Mouse (Mus musculus) myocyte (in vitro differentiated cells): ENCODE results near the gene Ifitm10. TPM values are rescaled to one million over a fixed set of nuclear protein-coding genes. Genes with fewer than 3 reads are reported as not detected.

Experiments used
- H3K27me3 ChIP-seq: one replicate; pipeline ENCODE4 v1.6.1; 2011; ENCODE audit not compliant: control insufficient read depth, insufficient read depth, insufficient read length
- H3K36me3 ChIP-seq: one replicate; pipeline ENCODE4 v1.6.1; 2011; ENCODE audit not compliant: control insufficient read depth, insufficient read depth
- H3K4me2 ChIP-seq: one replicate; pipeline ENCODE4 v1.6.1; 2011; ENCODE audit warnings: low read depth, control low read depth
- H3K4me3 ChIP-seq: one replicate; pipeline ENCODE4 v1.5.1; 2011; ENCODE audit warnings: mild to moderate bottlenecking, control low read depth, moderate library complexity
- H3K79me2 ChIP-seq: one replicate; pipeline ENCODE4 v1.6.1; 2011; ENCODE audit not compliant: control insufficient read depth, insufficient read depth
- H3ac ChIP-seq: one replicate; pipeline ENCODE4 v1.6.1; 2011; ENCODE audit not compliant: control insufficient read depth, insufficient read length
- CEBPB ChIP-seq: IDR thresholded peaks from 2 replicates; pipeline ENCODE4 v1.6.1; 2011; ENCODE audit warnings: mild to moderate bottlenecking, moderate library complexity; ENCODE audit not compliant: poor library complexity, insufficient read depth, severe bottlenecking
- E2F4 ChIP-seq: IDR thresholded peaks from one replicate; pipeline ENCODE4 v1.6.1; 2011; ENCODE audit warnings: mild to moderate bottlenecking, control low read depth, moderate library complexity; ENCODE audit not compliant: insufficient read depth
- MAX ChIP-seq: IDR thresholded peaks from one replicate; pipeline ENCODE4 v1.6.1; 2011; ENCODE audit warnings: low read depth, mild to moderate bottlenecking, control low read depth
- MYOD1 ChIP-seq, 3 experiments: IDR thresholded peaks; one replicate each; pipeline ENCODE4 v1.6.1; 2011; ENCODE audit warnings: control low read depth in 2 of 3, low read depth in 2 of 3, mild to moderate bottlenecking in 2 of 3, moderate library complexity in 1 of 3; ENCODE audit not compliant: insufficient read length in 2 of 3, control insufficient read depth in 1 of 3
- MYOG ChIP-seq, 3 experiments: IDR thresholded peaks; one replicate each; pipeline ENCODE4 v1.6.1; 2011; ENCODE audit warnings: control low read depth in 2 of 3, low read depth in 2 of 3, mild to moderate bottlenecking in 2 of 3; ENCODE audit not compliant: insufficient read length in 2 of 3, control insufficient read depth in 1 of 3, insufficient read depth in 1 of 3
- POLR2A ChIP-seq: IDR thresholded peaks from one replicate; pipeline ENCODE4 v1.6.1; 2011; ENCODE audit warnings: low read depth, mild to moderate bottlenecking, control low read depth, moderate library complexity; ENCODE audit not compliant: insufficient read length
- POLR2AphosphoS2 ChIP-seq: IDR thresholded peaks from one replicate; pipeline ENCODE4 v1.6.1; 2011; ENCODE audit warnings: low read depth, control low read depth; ENCODE audit not compliant: insufficient read length
- REST ChIP-seq: IDR thresholded peaks from one replicate; pipeline ENCODE4 v1.6.1; 2011; ENCODE audit warnings: mild to moderate bottlenecking, control low read depth, moderate library complexity; ENCODE audit not compliant: insufficient read depth, insufficient read length
- SRF ChIP-seq: IDR thresholded peaks from one replicate; pipeline ENCODE4 v1.6.1; 2011; ENCODE audit warnings: low read depth; ENCODE audit not compliant: control insufficient read depth, insufficient read length
- TCF12 ChIP-seq: IDR thresholded peaks from one replicate; pipeline ENCODE4 v1.6.1; 2011; ENCODE audit warnings: mild to moderate bottlenecking, control low read depth; ENCODE audit not compliant: poor library complexity, insufficient read depth, severe bottlenecking
- TCF3 ChIP-seq: IDR thresholded peaks from one replicate; pipeline ENCODE4 v1.6.1; 2011; ENCODE audit warnings: low read depth, control low read depth; ENCODE audit not compliant: insufficient read length
- USF1 ChIP-seq: IDR thresholded peaks from one replicate; pipeline ENCODE4 v1.6.1; 2011; ENCODE audit warnings: low read depth, mild to moderate bottlenecking, control low read depth, moderate library complexity
- polyA plus RNA-seq: library from polyadenylated mRNA; unstranded; fragments of >200 nt; fragmentation: generic; extraction: Trizol; gene quantifications from one replicate; pipeline ENCODE4 v1.2.1, GENCODE M21; 2012; ENCODE audit warnings: missing spikeins

Ifitm10 gene
- polyA plus RNA-seq, 1 experiment: 5.4 TPM

DNA sequence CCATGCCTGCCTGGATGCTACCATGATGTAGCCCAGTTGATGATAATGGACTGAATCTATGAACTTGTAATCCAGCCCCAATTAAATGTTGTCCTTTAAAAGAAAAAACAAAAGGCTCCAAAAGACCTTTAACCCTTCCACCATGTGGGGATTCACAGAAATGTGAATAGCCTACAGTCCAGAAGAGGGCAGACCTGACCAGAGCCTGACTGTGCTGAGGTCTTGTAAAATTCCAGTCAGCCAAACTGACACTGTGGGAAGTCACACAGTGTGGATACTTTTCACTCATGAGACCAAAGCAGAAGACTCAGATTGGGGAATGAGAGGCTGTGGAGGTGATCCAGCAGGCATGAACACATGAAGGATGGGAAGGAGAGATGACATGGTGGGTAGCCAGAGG, 12.8 kb downstream of the Ifitm10 start:
- no peak overlapping the region for H3ac ChIP-seq
- no peak overlapping the region for H3K4me2 ChIP-seq
- no peaks in the 10 kb centered on the region for H3K27me3 ChIP-seq
- no peaks in the 10 kb centered on the region for H3K79me2 ChIP-seq
- H3K36me3 ChIP-seq: no peaks in the 10 kb centered on the region
- H3K4me3 ChIP-seq: no peak overlapping the region
- TF ChIP-seq CEBPB (no peak), E2F4 (no peak), POLR2A (no peak), SRF (no peak), TCF3 (no peak), POLR2AphosphoS2 (no peak), REST (no peak), TCF12 (no peak), MYOG (IDR thresholded peaks at IDR 0.05; ENCODE audit: control insufficient read depth in 1 of 3, insufficient read depth in 1 of 3, insufficient read length in 2 of 3, low read depth in 2 of 3) (no peak), MYOD1 (IDR thresholded peaks at IDR 0.05; ENCODE audit: control insufficient read depth in 1 of 3, insufficient read length in 2 of 3, low read depth in 2 of 3) (no peak), USF1 (no peak), MAX (no peak)

DNA sequence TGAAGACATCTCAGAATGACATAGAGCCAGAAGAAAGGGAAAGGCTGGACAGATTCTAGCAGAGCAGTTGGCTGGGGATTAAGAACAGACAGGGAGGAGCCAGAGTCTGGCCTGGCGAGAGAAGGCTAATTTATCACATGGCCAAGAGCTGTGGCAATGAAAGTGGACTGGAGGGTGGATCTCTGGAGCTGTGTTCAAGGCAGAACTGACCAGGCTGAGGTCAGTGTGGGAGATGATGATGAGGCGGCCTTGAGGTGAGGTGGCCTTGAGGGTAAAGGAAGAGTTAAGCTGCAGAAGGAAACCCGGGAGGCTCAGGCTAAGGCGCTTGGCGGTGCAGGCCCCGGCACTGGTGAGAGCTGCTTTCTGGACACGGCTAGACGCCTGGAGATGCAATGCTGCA, 14.4 kb downstream of the Ifitm10 start:
- H3K79me2 ChIP-seq: no peaks in the 10 kb centered on the region
- TF ChIP-seq CEBPB (no peak), MYOG (IDR thresholded peaks at IDR 0.05; ENCODE audit: control insufficient read depth in 1 of 3, insufficient read depth in 1 of 3, insufficient read length in 2 of 3, low read depth in 2 of 3) (no peak), MYOD1 (IDR thresholded peaks at IDR 0.05; ENCODE audit: control insufficient read depth in 1 of 3, insufficient read length in 2 of 3, low read depth in 2 of 3) (no peak), MAX (no peak), E2F4 (no peak), TCF3 (no peak), REST (no peak), POLR2A (no peak), TCF12 (no peak), POLR2AphosphoS2 (no peak), USF1 (no peak), SRF (no peak)
- H3ac ChIP-seq: no peak overlapping the region
- H3K4me2 ChIP-seq: no peak overlapping the region
- H3K36me3 ChIP-seq: no peaks in the 10 kb centered on the region
- H3K27me3 ChIP-seq: no peaks in the 10 kb centered on the region
- H3K4me3 ChIP-seq: no peak overlapping the region

DNA sequence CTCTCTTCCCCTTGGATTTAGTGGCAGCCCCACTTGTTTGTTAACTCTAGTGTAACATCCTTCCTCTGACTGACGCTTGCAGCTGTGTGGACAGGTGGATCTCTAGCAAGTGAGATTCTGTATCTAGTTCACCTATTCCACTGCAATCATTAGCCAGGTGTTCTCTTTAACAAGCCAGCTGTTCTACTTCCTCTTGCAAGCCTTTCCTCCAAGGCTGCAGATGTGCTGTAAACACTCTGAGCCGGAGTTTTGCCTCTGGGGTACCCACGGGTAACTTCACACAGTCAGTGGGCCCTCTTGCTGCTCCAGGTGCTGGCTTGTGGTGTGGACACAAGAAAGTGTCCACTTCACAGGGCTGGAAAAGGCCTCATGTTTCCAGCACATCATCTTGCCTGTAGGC, 16.0 kb downstream of the Ifitm10 start:
- no peak overlapping the region for H3K4me2 ChIP-seq
- no peaks in the 10 kb centered on the region for H3K79me2 ChIP-seq
- TF ChIP-seq REST: no peak
- TF ChIP-seq POLR2AphosphoS2: no peak
- no peak for TF ChIP-seq MYOG (IDR thresholded peaks at IDR 0.05; ENCODE audit: control insufficient read depth in 1 of 3, insufficient read depth in 1 of 3, insufficient read length in 2 of 3, low read depth in 2 of 3)
- TF ChIP-seq MYOD1 (IDR thresholded peaks at IDR 0.05; ENCODE audit: control insufficient read depth in 1 of 3, insufficient read length in 2 of 3, low read depth in 2 of 3): no peak
- TF ChIP-seq TCF3: no peak
- no peak for TF ChIP-seq POLR2A
- TF ChIP-seq CEBPB: no peak
- no peak for TF ChIP-seq E2F4
- no peak for TF ChIP-seq SRF
- no peak for TF ChIP-seq TCF12
- TF ChIP-seq MAX: no peak
- no peak for TF ChIP-seq USF1
- no peak overlapping the region for H3ac ChIP-seq
- no peak overlapping the region for H3K4me3 ChIP-seq
- H3K36me3 ChIP-seq: no peaks in the 10 kb centered on the region
- H3K27me3 ChIP-seq: no peaks in the 10 kb centered on the region

DNA sequence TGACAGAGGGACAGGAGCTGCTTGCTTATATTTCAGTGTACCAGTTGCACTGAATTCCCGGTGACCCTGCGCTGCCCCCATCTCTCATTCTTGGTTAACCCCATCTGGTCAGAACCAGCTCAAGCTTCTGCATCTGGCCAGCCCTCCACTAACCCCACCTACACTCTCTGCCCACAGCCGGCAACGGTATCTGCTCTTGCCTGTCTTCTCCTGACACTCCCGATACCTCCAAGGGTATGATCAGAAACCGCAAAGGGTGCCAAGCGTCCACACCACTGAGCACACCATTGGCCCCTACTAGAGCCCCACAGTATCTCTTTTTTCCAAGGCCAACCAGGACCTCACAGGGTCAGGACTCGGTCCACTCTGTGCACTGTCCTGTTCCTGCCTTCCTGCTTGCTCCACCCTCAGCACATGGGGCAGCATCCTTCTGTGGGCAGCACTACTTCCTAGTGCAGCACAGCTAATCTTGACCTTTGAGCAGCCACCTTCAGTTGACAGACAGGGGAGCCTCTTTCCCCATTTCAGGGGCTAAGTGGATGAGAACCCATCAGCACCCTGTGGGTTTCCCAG, 18.8 kb downstream of the Ifitm10 start:
- no peaks in the 10 kb centered on the region for H3K79me2 ChIP-seq
- no peak overlapping the region for H3K4me3 ChIP-seq
- H3K27me3 ChIP-seq: no peaks in the 10 kb centered on the region
- H3ac ChIP-seq: no peak overlapping the region
- H3K36me3 ChIP-seq: no peaks in the 10 kb centered on the region
- TF ChIP-seq POLR2AphosphoS2: no peak
- no peak for TF ChIP-seq SRF
- no peak for TF ChIP-seq POLR2A
- TF ChIP-seq MYOG (IDR thresholded peaks at IDR 0.05; ENCODE audit: control insufficient read depth in 1 of 3, insufficient read depth in 1 of 3, insufficient read length in 2 of 3, low read depth in 2 of 3): no peak
- TF ChIP-seq TCF12: no peak
- TF ChIP-seq MYOD1 (IDR thresholded peaks at IDR 0.05; ENCODE audit: control insufficient read depth in 1 of 3, insufficient read length in 2 of 3, low read depth in 2 of 3): no peak
- no peak for TF ChIP-seq REST
- TF ChIP-seq USF1: no peak
- no peak for TF ChIP-seq TCF3
- TF ChIP-seq MAX: no peak
- no peak for TF ChIP-seq CEBPB
- TF ChIP-seq E2F4: no peak
- no peak overlapping the region for H3K4me2 ChIP-seq
